Mouse (Mus musculus) urinary bladder, adult 2 months (tissue): ENCODE results near the gene Fam217b. TPM values are rescaled to one million over a fixed set of nuclear protein-coding genes. Genes with fewer than 3 reads are reported as not detected.

Experiments used
- DNase-seq: peaks from one replicate; pipeline ENCODE4 v3.0.0; 2022; ENCODE audit warnings: low spot score
- polyA plus RNA-seq: library from polyadenylated mRNA; depleted of rRNA; stranded (reverse); fragments of >200 nt; gene quantifications from 2 replicates; pipeline ENCODE4 v1.2.3, GENCODE M21; 2012; rRNA removed

The Fam217b gene
- polyA plus RNA-seq, 1 experiment: 4.5 TPM

DNA sequence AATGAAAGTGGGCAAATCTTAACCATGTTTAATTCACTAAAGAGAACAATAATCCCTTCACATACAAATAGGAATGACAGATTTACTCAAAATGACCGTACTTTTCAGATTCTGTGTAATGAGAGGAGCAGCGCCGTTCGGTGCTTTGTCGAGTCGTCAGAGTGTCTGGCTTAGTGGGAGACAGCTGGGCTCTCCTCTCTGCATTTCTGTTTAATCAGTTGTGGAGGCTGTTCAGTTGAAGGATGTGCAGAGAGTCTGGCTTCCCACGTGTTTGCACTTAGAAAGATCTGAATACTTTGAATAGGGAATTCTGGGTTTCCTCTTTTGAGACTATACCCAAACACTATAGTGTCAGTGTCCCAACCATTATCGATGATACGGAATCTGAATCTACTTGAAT is 23.0 kb downstream of the Fam217b start:
- no peak for DNase-seq

DNA sequence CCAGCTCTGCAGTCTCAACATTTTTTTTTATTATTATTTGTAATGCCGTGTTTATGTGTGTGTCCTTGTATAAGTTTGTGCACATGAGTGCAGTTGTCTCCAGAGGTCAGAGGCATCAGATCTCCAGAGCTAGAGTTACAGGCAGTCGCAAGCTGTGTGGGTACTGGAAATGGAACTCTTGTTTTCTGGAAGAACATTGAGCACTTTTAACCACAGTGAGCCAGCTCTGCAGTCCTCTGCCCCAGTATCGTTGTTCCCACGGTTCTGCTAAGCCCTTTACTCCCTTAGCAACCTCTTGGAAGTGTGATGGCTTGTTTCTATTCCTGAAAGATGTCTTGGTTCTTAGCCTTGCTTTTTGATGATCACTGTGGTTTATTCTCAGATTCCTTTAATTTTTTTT is 35.1 kb downstream of the Fam217b start:
- DNase-seq: no peak

DNA sequence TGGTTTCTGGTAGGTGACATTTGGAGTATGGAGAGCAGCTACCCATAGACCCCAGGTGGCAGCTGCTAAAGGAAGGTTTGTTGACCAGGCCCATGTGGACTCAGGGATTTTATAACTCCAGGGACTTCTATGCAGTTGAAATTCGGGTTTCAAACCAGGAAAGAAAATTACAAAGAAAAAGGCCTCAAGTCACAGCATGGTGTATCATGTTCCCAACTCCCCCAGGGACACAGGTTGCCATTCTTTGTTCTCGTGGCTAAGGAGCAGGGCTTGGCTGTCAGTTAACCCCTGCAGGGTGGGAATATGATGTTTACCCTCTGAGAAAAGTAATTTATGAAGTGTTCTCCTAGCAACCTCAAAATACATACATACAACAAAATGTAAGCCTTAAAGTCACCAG is 35.9 kb downstream of the Fam217b start:
- DNase-seq: no peak

DNA sequence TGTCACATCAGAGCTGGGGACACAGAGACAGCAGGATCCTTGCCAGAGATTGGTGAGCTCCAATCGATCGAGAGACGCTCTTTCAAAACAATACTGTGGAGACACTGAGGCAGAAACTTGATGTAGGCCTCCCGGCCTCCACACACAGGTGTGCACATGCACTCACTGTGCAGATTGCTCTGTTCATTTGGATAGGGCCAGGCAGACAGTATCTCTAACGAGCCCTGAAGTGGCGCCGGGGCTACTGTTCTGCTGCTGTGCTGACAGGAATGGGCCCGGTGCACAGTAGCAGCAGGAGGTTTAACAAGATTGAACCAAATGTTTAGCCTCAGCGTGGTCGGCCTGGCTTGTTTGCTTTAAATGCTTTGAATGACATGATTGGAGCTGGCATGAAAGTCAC is 36.6 kb downstream of the Fam217b start:
- no peak for DNase-seq

DNA sequence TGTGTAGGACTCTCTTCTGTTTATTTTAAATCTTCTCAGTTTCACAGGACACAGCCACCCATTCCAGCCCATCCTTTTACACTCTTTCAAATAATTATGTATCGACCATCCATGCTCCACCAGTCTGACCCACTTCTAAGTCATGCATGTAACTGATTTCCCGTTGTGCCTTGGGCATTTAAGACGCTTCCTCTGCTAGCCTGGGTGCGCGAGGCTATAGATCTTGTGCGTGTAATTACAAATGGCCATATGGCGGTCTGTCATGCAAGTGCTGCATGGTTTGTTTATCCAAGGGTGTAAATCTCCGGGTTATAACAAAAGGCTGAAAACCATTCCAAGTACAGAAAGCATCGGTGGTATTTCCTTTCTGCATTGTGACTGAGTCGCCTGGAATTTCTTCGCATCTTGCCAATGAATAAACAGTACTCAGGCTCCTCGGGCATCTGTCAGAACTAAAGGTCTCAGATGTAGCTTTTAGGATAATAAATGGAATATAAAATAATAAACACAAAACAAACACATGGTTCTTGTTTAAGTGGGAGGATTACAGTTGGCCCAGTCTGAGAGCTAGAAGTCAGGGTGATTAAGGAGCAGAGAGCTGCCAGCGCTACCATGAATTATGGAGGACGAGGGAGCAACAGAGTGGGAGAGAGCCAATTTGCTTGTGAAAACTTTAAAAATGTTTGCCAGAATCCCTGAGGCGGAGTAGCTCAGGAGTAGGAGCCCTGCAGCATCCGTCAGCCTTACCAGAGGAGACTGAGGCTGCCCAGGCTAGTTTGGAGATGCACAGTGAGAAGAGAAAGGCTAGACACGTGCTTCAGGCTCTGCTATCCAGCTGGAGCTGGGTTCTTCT is 40.6 kb downstream of the Fam217b start:
- DNase-seq: no peak

DNA sequence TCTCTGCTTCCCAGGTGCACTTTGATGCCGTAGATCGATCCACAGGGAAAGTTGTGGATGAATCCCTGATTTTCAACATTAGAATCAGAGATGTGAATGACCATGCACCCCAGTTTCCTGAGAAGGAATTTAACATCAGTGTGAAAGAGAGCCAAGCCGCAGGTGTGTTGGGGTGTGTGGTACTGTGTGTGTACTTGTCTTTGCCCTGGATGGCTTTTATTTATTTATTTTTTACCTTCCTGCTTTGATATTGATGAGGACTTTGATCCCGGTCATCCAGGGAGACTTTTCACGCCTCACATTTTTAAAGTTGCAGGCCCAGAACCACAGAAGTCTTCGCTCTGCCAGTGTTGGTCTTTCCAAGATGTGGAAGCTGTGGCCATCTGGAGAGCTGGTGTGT is 43.1 kb downstream of the Fam217b start:
- DNase-seq: no peak

DNA sequence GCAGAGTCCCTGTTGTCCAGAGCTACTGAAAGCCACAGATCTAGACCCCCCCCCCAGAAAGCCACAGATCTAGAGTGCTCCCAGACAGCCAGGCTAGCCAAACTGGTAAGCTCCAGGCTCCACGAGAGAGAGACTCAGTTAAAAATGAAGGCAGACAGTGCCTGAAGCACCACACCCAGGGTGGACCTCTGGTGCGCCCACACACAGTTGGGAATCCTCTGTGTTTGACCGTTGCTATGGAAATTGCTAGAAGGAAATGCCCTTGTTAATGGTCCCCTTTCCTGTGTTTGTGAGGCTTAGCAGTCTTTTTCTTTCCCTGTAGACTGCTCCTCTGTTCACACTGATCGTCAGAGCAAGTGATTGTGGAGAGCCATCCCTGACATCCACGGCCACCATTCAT is 46.0 kb downstream of the Fam217b start:
- no peak for DNase-seq

DNA sequence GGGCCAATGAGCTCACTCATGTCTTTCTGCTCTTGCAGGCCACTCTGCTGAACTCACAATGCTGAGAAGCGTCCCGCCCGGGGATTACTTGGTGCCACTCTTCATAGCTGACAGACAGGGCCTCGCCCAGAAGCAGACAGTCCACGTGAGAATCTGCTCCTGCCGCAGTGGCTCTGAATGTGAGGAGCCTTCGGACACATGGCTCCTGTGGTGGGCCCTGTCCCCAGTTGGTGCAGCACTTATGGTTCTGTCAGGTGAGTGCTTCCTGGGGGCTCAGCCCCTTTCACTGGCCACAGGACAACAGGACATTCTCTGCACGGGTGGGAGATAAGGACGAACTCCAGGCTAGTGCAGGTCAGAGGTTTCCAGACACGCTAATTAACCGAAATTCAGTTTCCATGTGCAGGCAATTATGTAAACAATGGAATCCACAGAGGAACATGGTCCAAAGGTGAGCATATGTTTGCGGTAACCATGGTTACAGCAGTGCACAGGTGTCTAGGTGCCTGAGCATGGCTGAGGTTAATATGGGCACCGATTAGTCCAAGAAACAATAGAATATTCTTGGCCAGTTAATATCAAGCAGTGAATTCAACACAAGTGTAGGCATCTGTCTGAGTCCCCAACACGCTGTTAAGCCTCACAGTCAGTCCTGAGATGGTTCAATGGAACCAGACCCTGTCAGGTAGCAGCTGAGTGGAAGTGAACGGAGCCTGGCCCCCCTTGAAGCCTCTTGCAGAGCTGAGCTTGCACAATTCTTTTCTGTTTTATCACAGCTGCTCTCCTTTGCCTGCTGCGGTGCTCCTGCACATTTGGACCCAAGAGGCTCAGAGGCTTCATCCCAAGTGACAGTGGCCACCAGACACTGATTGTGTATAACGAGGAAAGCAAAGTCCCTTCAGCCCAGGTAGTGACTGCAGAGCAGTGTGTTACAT is 57.5 kb downstream of the Fam217b start:
- no peak for DNase-seq

DNA sequence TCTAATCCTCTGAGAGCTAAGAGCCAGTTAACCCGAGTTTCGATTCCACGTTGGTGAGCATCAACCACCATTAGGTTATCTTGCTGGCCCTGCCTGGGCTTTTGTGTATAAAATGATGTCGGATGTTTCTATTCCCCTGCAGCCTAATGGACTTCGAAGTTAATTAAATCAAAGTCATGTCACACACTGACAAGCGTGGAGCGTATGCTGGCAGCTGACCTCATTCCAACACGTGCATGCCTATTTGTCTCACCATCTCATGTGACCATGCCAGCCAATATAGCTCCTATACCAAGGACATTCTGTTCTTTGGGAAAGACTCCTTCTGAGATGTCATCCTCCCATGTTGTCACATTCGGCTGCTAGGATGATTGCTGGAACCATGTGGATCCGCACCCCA is 59.6 kb downstream of the Fam217b start:
- no peak for DNase-seq

Other genes starting within 250 kb of the Fam217b start
- 0.11 and 0.13 TPM in 2 replicates for gene Sycp2, start 6.8 kb upstream of the Fam217b start, polyA plus RNA-seq
- 3.8 and 4.2 TPM in 2 replicates for gene Ppp1r3d, start 52 bp upstream of the Fam217b start, polyA plus RNA-seq
- gene Cdh26, start 16.0 kb downstream of the Fam217b start, polyA plus RNA-seq: 0.22 and 0.28 TPM in 2 replicates